Mouse (Mus musculus) layer of hippocampus, postnatal 10 days (tissue): ENCODE data around the gene Glyr1. TPM values are rescaled to one million over a fixed set of nuclear protein-coding genes. Genes with fewer than 3 reads are reported as not detected.

Source experiments
- DNase-seq, 2 experiments: peaks; one replicate each; pipeline ENCODE4 v3.0.0; 2021; ENCODE audit warnings: low spot score in 2 of 2
- total RNA-seq, 2 experiments: library from RNA; stranded (reverse); gene quantifications; 2 replicates each; pipeline ENCODE4 v1.2.3; 2021

Glyr1 gene
- total RNA-seq, 2 experiments from 2014 or later, result 129 to 132 TPM

DNA sequence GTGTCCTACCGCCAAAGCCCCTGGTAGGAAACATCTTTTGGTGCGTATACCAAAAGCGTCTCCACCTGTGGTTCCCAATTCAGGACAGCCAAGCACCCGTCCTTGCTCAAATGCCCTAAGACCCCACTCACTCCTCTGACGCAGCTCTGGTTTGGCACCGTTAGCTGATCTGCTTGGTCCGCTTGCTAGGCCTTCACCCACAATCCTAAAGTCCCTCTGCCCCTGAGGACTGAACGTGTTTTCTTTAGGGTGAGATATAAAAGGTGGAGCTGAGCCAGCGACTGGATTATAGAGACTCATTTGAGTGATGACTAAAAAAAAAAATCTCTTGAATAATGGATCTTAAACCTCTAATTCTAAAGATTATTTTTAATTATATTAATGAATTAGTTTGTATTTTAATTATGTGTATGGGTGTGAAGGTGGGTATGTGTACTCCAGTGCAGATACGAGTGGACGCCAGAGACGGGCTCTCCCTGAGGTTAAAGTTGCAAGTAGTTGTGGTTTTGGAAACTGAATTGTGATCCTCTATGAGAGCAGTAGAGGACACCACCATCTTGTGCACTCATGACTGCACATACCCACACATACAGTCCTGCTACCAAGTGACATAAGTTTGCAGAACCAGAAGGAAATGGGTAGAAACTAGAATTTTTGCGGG, 84.8 kb downstream of the Glyr1 start:
- DNase-seq, result no peak

Other genes starting within 250 kb of the Glyr1 start
- gene 4930562C15Rik, start 214.4 kb downstream of the Glyr1 start, total RNA-seq, result not detected
- gene Ubald1, start 169.5 kb downstream of the Glyr1 start, total RNA-seq, result 10 to 100 TPM; 68.9 to 74.7 TPM
- gene Mgrn1, start 163.6 kb downstream of the Glyr1 start, total RNA-seq, result 100 to 1,000 TPM; 164 to 168 TPM
- 10 to 100 TPM; 67.0 to 76.3 TPM for gene Nudt16l1, start 111.1 kb downstream of the Glyr1 start, total RNA-seq
- gene Anks3, start 85.7 kb downstream of the Glyr1 start, total RNA-seq, result 10 to 100 TPM; 55.4 to 61.0 TPM
- not detected for gene Sept12, start 52.0 kb downstream of the Glyr1 start, total RNA-seq
- gene Smim22, start 42.6 kb downstream of the Glyr1 start, total RNA-seq, result not detected
- gene Rogdi, start 36.3 kb downstream of the Glyr1 start, total RNA-seq, result 100 to 1,000 TPM; 202 to 206 TPM
- gene Ubn1, start 194 bp upstream of the Glyr1 start, total RNA-seq, result 10 to 100 TPM; 34.1 to 36.5 TPM
- gene Ppl, start 82.6 kb upstream of the Glyr1 start, total RNA-seq, result under 1 TPM; 0.51 to 0.91 TPM
- under 1 TPM; 0.29 to 0.89 TPM for gene Sec14l5, start 97.2 kb upstream of the Glyr1 start, total RNA-seq
- gene Nagpa, start 154.1 kb upstream of the Glyr1 start, total RNA-seq, result 1 to 10 TPM; 7.7 to 9.2 TPM
- gene AU021092, start 172.4 kb upstream of the Glyr1 start, total RNA-seq, result 10 to 100 TPM; 12.1 to 13.6 TPM
- gene Alg1, start 183.8 kb upstream of the Glyr1 start, total RNA-seq, result 10 to 100 TPM; 29.7 to 32.3 TPM
- 1 to 10 TPM; 3.5 to 5.0 TPM for gene Eef2kmt, start 206.1 kb upstream of the Glyr1 start, total RNA-seq